Mouse (Mus musculus) midbrain, embryonic 16.5 days (tissue): ENCODE results near the gene Cmss1. TPM values are rescaled to one million over a fixed set of nuclear protein-coding genes. Genes with fewer than 3 reads are reported as not detected.

ENCODE experiments used
- ATAC-seq: fragments of 200-750 bp; cut with Nextera tagmentation; 2 replicates; pipeline ENCODE4 v1.8.0; 2017; ENCODE audit warnings: moderate TSS enrichment
- H3K27ac ChIP-seq: fragments of 300-500 bp; sonication (generic); 2 replicates; pipeline ENCODE4 v1.5.1; 2014; ENCODE audit warnings: mild to moderate bottlenecking, low read length, mixed read lengths
- H3K27me3 ChIP-seq: fragments of 300-500 bp; sonication (generic); 2 replicates; pipeline ENCODE4 v1.6.1; 2014; ENCODE audit warnings: low read depth, low read length, mixed read lengths; ENCODE audit not compliant: control insufficient read depth, insufficient read depth
- H3K36me3 ChIP-seq: fragments of 300-500 bp; sonication (generic); 2 replicates; pipeline ENCODE4 v1.6.1; 2014; ENCODE audit warnings: mild to moderate bottlenecking, low read length, moderate library complexity, mixed read lengths; ENCODE audit not compliant: control insufficient read depth, insufficient read depth
- H3K4me1 ChIP-seq: fragments of 300-500 bp; sonication (generic); 2 replicates; pipeline ENCODE4 v1.6.1; 2014; ENCODE audit warnings: mild to moderate bottlenecking, low read length, mixed read lengths; ENCODE audit not compliant: control insufficient read depth, insufficient read depth
- H3K4me2 ChIP-seq: fragments of 300-500 bp; sonication (generic); 2 replicates; pipeline ENCODE4 v1.6.1; 2014; ENCODE audit warnings: mild to moderate bottlenecking, low read length, mixed read lengths
- H3K4me3 ChIP-seq: fragments of 300-500 bp; sonication (generic); 2 replicates; pipeline ENCODE4 v1.5.1; 2014; ENCODE audit warnings: low read depth, mild to moderate bottlenecking, low read length, moderate library complexity, mixed read lengths
- H3K9ac ChIP-seq: fragments of 300-500 bp; sonication (generic); 2 replicates; pipeline ENCODE4 v1.6.1; 2014; ENCODE audit warnings: low read depth, low read length, mixed read lengths
- H3K9me3 ChIP-seq: fragments of 300-500 bp; sonication (generic); replicated peaks from 2 replicates; pipeline ENCODE4 v1.6.1; 2014; ENCODE audit warnings: mild to moderate bottlenecking, low read length, mixed read lengths; ENCODE audit not compliant: control insufficient read depth, poor library complexity, severe bottlenecking
- WGBS: fragments of 180-500 bp; shearing (Covaris S2); extraction: QIAGEN DNeasy Blood & Tissue Kit; methylation state at CpG from one replicate; pipeline ENCODE4 v1.1.7; 2014; 5-methylcytosine and 5-hydroxymethylcytosine counted together
- polyA plus RNA-seq: library from polyadenylated mRNA; unstranded; fragments of >200 nt; fragmentation: Nextera tagmentation; extraction: Ambion mirVana; gene quantifications from 2 replicates; pipeline ENCODE4 v1.2.1, GENCODE M21; 2015

Gene Cmss1
- polyA plus RNA-seq, 1 experiment from 2014 or later, result 37.4 TPM

- peaks cover 2% of the 10 kb centered on the region; the same call in 1 of the 2 replicates for H3K27me3 ChIP-seq
- no peak overlapping the region for H3K4me2 ChIP-seq
- H3K4me1 ChIP-seq, result no peaks in the 10 kb centered on the region
- H3K9ac ChIP-seq, result no peak overlapping the region
- ATAC-seq, result no peak
- H3K9me3 ChIP-seq, result no peaks in the 10 kb centered on the region
- H3K36me3 ChIP-seq, result no peaks in the 10 kb centered on the region
- H3K27ac ChIP-seq, result no peak overlapping the region
- no peak overlapping the region for H3K4me3 ChIP-seq
- WGBS, result 77% methylated on average over 5 of the region's 5 CpGs
Measured at GRCm38 (mm10) chr16:57552709-57553108, 54.0 kb downstream of the Cmss1 start.

GRCm38 (mm10) chr16:57551617-57552016, 55.0 kb downstream of the Cmss1 start:
- Histone ChIP-seq H3K27me3 (peaks cover 2% of the 10 kb centered on the region; the same call in 1 of the 2 replicates), H3K4me1 (no peaks in the 10 kb centered on the region), H3K36me3 (no peaks in the 10 kb centered on the region), H3K4me2 (no peak overlapping the region), H3K9me3 (no peaks in the 10 kb centered on the region), H3K27ac (no peak overlapping the region), H3K4me3 (no peak overlapping the region), H3K9ac (no peak overlapping the region)
- WGBS, result 87% methylated on average over 2 of the region's 2 CpGs
- no peak for ATAC-seq

- no peak overlapping the region for H3K4me3 ChIP-seq
- H3K4me2 ChIP-seq, result no peak overlapping the region
- no peak overlapping the region for H3K27ac ChIP-seq
- no peaks in the 10 kb centered on the region for H3K9me3 ChIP-seq
- ATAC-seq, result no peak
- 50% methylated on average over 2 of the region's 2 CpGs for WGBS
- H3K27me3 ChIP-seq, result peaks cover 2% of the 10 kb centered on the region; the same call in 1 of the 2 replicates
- H3K36me3 ChIP-seq, result no peaks in the 10 kb centered on the region
- H3K4me1 ChIP-seq, result no peaks in the 10 kb centered on the region
- H3K9ac ChIP-seq, result no peak overlapping the region
Measured at GRCm38 (mm10) chr16:57550817-57551216, 55.8 kb downstream of the Cmss1 start.

- Histone ChIP-seq H3K27ac (no peak overlapping the region), H3K27me3 (peaks cover 2% of the 10 kb centered on the region; the same call in 1 of the 2 replicates), H3K4me3 (no peak overlapping the region), H3K36me3 (no peaks in the 10 kb centered on the region), H3K4me2 (no peak overlapping the region; the same call in 1 of the 2 replicates), H3K9ac (no peak overlapping the region), H3K4me1 (no peaks in the 10 kb centered on the region), H3K9me3 (no peaks in the 10 kb centered on the region)
- ATAC-seq, result no peak
- WGBS, result 61% methylated on average over 3 of the region's 3 CpGs
Measured at GRCm38 (mm10) chr16:57550088-57550487, 56.6 kb downstream of the Cmss1 start.

GRCm38 (mm10) chr16:57549061-57550037, 57.3 kb downstream of the Cmss1 start:
- no peak overlapping the region for H3K27ac ChIP-seq
- no peaks in the 10 kb centered on the region for H3K9me3 ChIP-seq
- H3K27me3 ChIP-seq, result peaks cover 2% of the 10 kb centered on the region; the same call in 1 of the 2 replicates
- H3K4me3 ChIP-seq, result peak overlapping the region; percentile 76
- peak overlapping the region; percentile 81 for H3K9ac ChIP-seq
- peak overlapping the region; percentile 98 for H3K4me2 ChIP-seq
- no peaks in the 10 kb centered on the region for H3K4me1 ChIP-seq
- peak; percentile 98 for ATAC-seq
- WGBS, result 2% methylated on average over 54 of the region's 64 CpGs
- H3K36me3 ChIP-seq, result no peaks in the 10 kb centered on the region

- H3K9me3 ChIP-seq, result no peaks in the 10 kb centered on the region
- H3K4me3 ChIP-seq, result peak overlapping the region; percentile 76
- WGBS, result 76% methylated on average over 2 of the region's 2 CpGs
- ATAC-seq, result peak; percentile 18; the same call in 1 of the 2 replicates
- peaks cover 2% of the 10 kb centered on the region; the same call in 1 of the 2 replicates for H3K27me3 ChIP-seq
- H3K4me1 ChIP-seq, result no peaks in the 10 kb centered on the region
- no peaks in the 10 kb centered on the region for H3K36me3 ChIP-seq
- H3K4me2 ChIP-seq, result peak overlapping the region; percentile 98
- peak overlapping the region; percentile 81 for H3K9ac ChIP-seq
- H3K27ac ChIP-seq, result no peak overlapping the region
Measured at GRCm38 (mm10) chr16:57548608-57549007, 58.1 kb downstream of the Cmss1 start.

- Histone ChIP-seq H3K27ac (no peak overlapping the region), H3K27me3 (peaks cover 2% of the 10 kb centered on the region; the same call in 1 of the 2 replicates), H3K36me3 (no peaks in the 10 kb centered on the region), H3K9ac (no peak overlapping the region), H3K4me1 (no peaks in the 10 kb centered on the region), H3K9me3 (no peaks in the 10 kb centered on the region), H3K4me3 (no peak overlapping the region), H3K4me2 (no peak overlapping the region)
- 60% methylated on average over 1 of the region's 1 CpGs for WGBS
- no peak for ATAC-seq
Measured at GRCm38 (mm10) chr16:57546355-57546754, 60.3 kb downstream of the Cmss1 start.

GRCm38 (mm10) chr16:57544441-57544840, 62.2 kb downstream of the Cmss1 start:
- peaks cover 2% of the 10 kb centered on the region; the same call in 1 of the 2 replicates for H3K27me3 ChIP-seq
- no peak overlapping the region for H3K4me2 ChIP-seq
- no peaks in the 10 kb centered on the region for H3K36me3 ChIP-seq
- no peak overlapping the region for H3K9ac ChIP-seq
- no peak overlapping the region for H3K4me3 ChIP-seq
- no peaks in the 10 kb centered on the region for H3K4me1 ChIP-seq
- H3K27ac ChIP-seq, result no peak overlapping the region
- no peak for ATAC-seq
- H3K9me3 ChIP-seq, result no peaks in the 10 kb centered on the region
- 71% methylated on average over 8 of the region's 8 CpGs for WGBS

GRCm38 (mm10) chr16:57543243-57543642, 63.4 kb downstream of the Cmss1 start:
- Histone ChIP-seq H3K27me3 (peaks cover 2% of the 10 kb centered on the region; the same call in 1 of the 2 replicates), H3K4me2 (no peak overlapping the region), H3K9me3 (no peaks in the 10 kb centered on the region), H3K9ac (no peak overlapping the region), H3K4me3 (no peak overlapping the region), H3K4me1 (no peaks in the 10 kb centered on the region), H3K27ac (no peak overlapping the region), H3K36me3 (no peaks in the 10 kb centered on the region)
- WGBS, result 95% methylated on average over 3 of the region's 3 CpGs
- no peak for ATAC-seq
